Mouse (Mus musculus) neural tube, embryonic 13.5 days (tissue): ENCODE data around the gene Map4k1. TPM values are rescaled to one million over a fixed set of nuclear protein-coding genes. Genes with fewer than 3 reads are reported as not detected.
A peak's percentile ranks its signal among the peaks of the same experiment; 100 is the strongest.

Source experiments
- ATAC-seq: fragments of 200-750 bp; cut with Nextera tagmentation; 2 replicates; pipeline ENCODE4 v1.8.0; 2017; ENCODE audit warnings: low read depth, mild to moderate bottlenecking, moderate TSS enrichment, moderate library complexity
- H3K27ac ChIP-seq: fragments of 300-500 bp; sonication (generic); replicated peaks from 2 replicates; pipeline ENCODE4 v1.5.1; 2015; ENCODE audit warnings: moderate library complexity, mild to moderate bottlenecking, inconsistent platforms
- H3K27me3 ChIP-seq: fragments of 300-500 bp; sonication (generic); 2 replicates; pipeline ENCODE4 v1.6.1; 2015; ENCODE audit warnings: mild to moderate bottlenecking, inconsistent platforms
- H3K36me3 ChIP-seq: fragments of 300-500 bp; sonication (generic); 2 replicates; pipeline ENCODE4 v1.6.1; 2015; ENCODE audit warnings: mild to moderate bottlenecking, inconsistent platforms
- H3K4me1 ChIP-seq: fragments of 300-500 bp; sonication (generic); replicated peaks from 2 replicates; pipeline ENCODE4 v1.6.1; 2015; ENCODE audit warnings: inconsistent platforms
- H3K4me2 ChIP-seq: fragments of 300-500 bp; sonication (generic); 2 replicates; pipeline ENCODE4 v1.6.1; 2015; ENCODE audit warnings: inconsistent platforms, mild to moderate bottlenecking, moderate library complexity
- H3K4me3 ChIP-seq: fragments of 300-500 bp; sonication (generic); 2 replicates; pipeline ENCODE4 v1.5.1; 2015; ENCODE audit warnings: mild to moderate bottlenecking, inconsistent platforms
- H3K9ac ChIP-seq: fragments of 300-500 bp; sonication (generic); 2 replicates; pipeline ENCODE4 v1.6.1; 2015; ENCODE audit warnings: moderate library complexity, mild to moderate bottlenecking, inconsistent platforms
- H3K9me3 ChIP-seq: fragments of 300-500 bp; sonication (generic); 2 replicates; pipeline ENCODE4 v1.6.1; 2016; ENCODE audit warnings: inconsistent platforms
- WGBS: fragments of 180-500 bp; shearing (Covaris S2); methylation state at CpG from one replicate; pipeline ENCODE4 v1.1.7; 2015; 5-methylcytosine and 5-hydroxymethylcytosine counted together
- polyA plus RNA-seq: library from polyadenylated mRNA; unstranded; fragments of >200 nt; fragmentation: Nextera tagmentation; extraction: Ambion mirVana; gene quantifications from 2 replicates; pipeline ENCODE4 v1.2.1, GENCODE M21; 2015

Gene Map4k1
- polyA plus RNA-seq, 1 experiment from 2014 or later = 4.1 TPM

DNA sequence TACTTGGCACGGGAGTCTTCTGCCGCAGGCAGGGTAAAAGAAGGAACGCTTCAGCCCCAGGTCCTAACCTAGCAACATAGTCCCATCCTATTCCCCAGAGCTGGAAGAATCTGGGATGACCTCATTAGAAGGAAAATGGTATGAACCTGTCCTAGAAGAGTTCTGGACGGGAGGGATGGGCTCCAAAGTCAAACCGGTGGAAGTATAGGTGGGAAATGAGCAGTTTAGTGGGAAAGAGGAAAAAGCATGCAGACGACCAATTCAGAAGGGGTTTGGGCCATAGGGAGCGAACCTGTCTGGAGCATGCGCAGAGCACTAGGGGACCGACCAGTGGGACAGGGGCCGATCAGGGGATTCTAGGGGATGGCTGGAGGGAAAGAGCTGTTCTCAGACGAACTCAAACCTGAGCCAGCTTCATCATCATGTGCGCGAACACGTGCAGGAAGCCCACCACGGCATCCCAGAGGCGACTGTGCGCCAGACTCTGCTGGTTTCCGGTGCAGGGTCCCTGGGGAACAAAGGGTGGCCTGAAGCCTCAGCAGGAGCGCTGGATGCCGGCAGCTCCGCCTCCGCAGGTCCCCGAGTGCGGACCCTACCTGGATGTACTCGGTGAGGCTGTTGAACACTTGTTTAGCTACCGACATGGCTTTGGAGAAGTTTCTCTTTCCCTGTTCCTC lies 58.3 kb downstream of the Map4k1 start:
- H3K4me3 ChIP-seq = peak overlapping the region; percentile 38
- H3K9ac ChIP-seq = peak overlapping the region; percentile 69
- 2% methylated on average over 26 of the region's 26 CpGs for WGBS
- peak overlapping the region; percentile 73 for H3K4me2 ChIP-seq
- ATAC-seq = peak; percentile 24; the same call in 1 of the 2 replicates
- no peaks in the 10 kb centered on the region for H3K36me3 ChIP-seq
- H3K9me3 ChIP-seq = no peaks in the 10 kb centered on the region
- no peaks in the 10 kb centered on the region for H3K27me3 ChIP-seq
- peaks cover 22% of the 10 kb centered on the region for H3K4me1 ChIP-seq
- H3K27ac ChIP-seq = 0 out of 2 replicates have a peak overlapping the region, but pooled peaks have one; percentile 33

DNA sequence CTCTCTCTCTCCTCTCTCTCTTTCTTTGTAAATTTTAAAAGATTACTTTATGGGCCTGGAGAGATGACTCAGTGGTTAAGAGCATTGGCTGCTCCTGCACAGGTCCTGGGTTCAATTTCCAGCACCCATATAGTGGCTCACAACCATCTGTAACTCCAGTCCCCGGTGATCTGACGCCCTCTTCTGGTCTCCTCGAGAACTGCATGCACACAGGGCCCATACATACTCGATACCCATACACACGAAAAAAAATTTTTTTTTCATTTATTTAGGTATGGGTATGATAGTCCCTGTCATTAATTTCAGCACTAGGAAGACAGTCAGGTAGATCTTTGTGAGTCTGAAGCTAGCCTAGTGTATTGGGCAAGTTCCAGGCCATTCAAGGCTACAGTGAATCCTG lies 59.3 kb downstream of the Map4k1 start:
- H3K4me2 ChIP-seq = peak overlapping the region; percentile 73; the same call in 1 of the 2 replicates
- WGBS = 78% methylated on average over 5 of the region's 5 CpGs
- no peak for ATAC-seq

DNA sequence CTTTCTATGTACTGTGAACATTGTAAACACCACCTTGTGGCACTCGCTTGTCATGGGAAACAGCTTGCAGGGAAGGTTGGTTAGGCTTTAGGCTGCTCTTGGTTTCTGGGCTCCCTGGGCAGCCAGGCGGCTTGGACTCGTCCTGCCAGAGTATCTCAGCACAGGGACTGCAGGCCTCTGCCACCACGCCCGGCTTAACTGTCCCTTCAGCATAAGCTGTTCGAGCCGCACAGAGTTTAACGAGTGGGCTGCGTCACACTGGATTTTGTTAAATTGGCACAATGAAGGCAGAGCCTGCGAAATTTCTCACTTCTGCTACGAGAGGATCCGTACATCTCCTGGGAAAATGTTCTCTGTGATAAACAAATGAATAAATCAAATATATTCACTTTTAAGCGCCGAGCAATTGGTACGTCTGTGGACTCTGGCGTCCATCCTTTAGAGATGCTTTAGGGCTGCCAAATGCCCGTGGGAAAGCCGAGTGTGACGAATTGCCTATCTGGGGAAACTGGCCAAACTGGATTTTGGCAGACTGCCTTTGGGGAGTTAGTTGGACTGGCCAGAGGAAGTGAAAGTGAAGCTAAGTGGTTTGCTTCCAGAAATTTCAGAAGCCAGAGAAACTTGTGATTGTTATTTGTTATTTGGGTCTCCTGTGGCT lies 61.3 kb downstream of the Map4k1 start:
- WGBS = 51% methylated on average over 19 of the region's 19 CpGs
- Histone ChIP-seq H3K36me3 (no peaks in the 10 kb centered on the region), H3K27ac (peak overlapping the region; percentile 74), H3K9me3 (0 out of 2 replicates have a peak, but pooled peaks cover 1% of the 10 kb centered on the region), H3K4me3 (no peak overlapping the region), H3K9ac (peak overlapping the region; percentile 50; the same call in 1 of the 2 replicates), H3K27me3 (peaks cover 4% of the 10 kb centered on the region; the same call in 1 of the 2 replicates), H3K4me2 (peak overlapping the region; percentile 18; the same call in 1 of the 2 replicates), H3K4me1 (peaks cover 22% of the 10 kb centered on the region)
- peak; percentile 49 for ATAC-seq

More for the DNA sequence above, 59.3 kb downstream of the Map4k1 start:
- Histone ChIP-seq H3K36me3 (no peaks in the 10 kb centered on the region), H3K27ac (no peak overlapping the region), H3K4me1 (peaks cover 22% of the 10 kb centered on the region), H3K9ac (no peak overlapping the region), H3K27me3 (0 out of 2 replicates have a peak, but pooled peaks cover 4% of the 10 kb centered on the region), H3K4me3 (no peak overlapping the region), H3K9me3 (no peaks in the 10 kb centered on the region)

DNA sequence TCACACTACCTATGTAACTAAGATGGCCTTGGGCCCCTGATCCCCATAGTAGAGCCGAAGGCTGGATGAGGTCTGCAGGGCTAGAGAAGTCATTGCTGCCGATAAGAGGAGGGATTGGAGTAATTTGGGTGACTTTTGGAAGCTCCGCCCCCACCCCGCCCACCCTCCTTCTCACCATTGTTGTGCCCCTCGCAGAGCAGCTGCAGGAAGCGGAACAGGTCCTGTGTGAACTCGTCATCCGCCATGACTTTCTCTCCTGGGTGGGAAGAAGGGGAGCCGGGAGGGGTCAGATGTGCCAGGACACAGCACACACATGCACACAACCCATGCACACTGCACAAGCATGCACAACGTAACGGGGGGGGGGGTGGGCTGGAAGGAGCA lies 61.8 kb downstream of the Map4k1 start:
- Histone ChIP-seq H3K36me3 (no peaks in the 10 kb centered on the region), H3K4me2 (peak overlapping the region; percentile 18; the same call in 1 of the 2 replicates), H3K9me3 (0 out of 2 replicates have a peak, but pooled peaks cover 5% of the 10 kb centered on the region), H3K9ac (no peak overlapping the region), H3K4me3 (no peak overlapping the region), H3K27me3 (peaks cover 4% of the 10 kb centered on the region; the same call in 1 of the 2 replicates), H3K4me1 (peaks cover 22% of the 10 kb centered on the region), H3K27ac (peak overlapping the region; percentile 62)
- peak; percentile 33; the same call in 1 of the 2 replicates for ATAC-seq
- 28% methylated on average over 11 of the region's 11 CpGs for WGBS

DNA sequence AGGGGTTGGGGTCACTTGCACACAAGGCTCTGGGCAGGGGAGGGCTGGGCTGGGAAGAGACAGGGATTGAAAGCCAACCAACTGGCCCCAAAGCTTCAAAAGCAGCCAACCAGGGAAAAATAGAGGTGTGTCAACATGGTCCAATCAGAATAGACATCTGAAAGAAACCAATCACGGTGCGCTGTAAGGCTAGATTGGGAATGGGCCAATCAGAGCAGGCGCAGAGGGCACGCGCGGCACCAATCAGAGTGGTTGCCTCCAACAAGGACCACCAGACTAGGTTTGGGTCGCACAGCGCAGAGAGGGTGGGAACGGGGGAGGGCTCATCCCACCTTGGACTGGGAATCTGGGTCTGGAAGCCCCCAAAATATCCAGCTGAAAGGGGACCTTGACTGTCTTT lies 62.5 kb downstream of the Map4k1 start:
- no peak overlapping the region for H3K9ac ChIP-seq
- H3K4me2 ChIP-seq = 0 out of 2 replicates have a peak overlapping the region, but pooled peaks have one; percentile 18

DNA sequence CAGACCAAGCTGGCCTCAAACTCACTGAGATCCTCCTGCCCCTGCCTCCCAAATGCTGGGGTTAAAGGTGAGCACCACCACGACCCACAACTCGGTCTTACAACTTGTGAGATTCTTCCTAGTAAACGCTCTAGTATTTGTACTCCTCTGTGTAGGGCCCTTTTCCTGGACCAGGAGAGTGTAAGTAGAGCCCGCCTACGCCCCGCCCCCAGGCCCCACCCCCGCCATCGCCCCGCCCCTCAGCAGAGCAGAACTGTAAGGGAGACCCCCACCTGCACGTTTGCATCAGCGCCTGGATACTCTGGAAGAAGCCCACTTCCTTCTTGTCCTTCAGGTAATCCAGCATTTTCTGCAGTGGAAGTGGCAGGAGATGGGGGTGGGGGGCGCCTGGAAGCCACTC lies 64.7 kb downstream of the Map4k1 start:
- Histone ChIP-seq H3K4me2 (peak overlapping the region; percentile 13; the same call in 1 of the 2 replicates), H3K4me3 (no peak overlapping the region)
- no peak for ATAC-seq

More for the DNA sequence above, 62.5 kb downstream of the Map4k1 start:
- Histone ChIP-seq H3K4me3 (no peak overlapping the region), H3K27me3 (peaks cover 4% of the 10 kb centered on the region; the same call in 1 of the 2 replicates), H3K9me3 (0 out of 2 replicates have a peak, but pooled peaks cover 5% of the 10 kb centered on the region), H3K36me3 (no peaks in the 10 kb centered on the region), H3K4me1 (peaks cover 22% of the 10 kb centered on the region), H3K27ac (peak overlapping the region; percentile 62; the same call in 1 of the 2 replicates)
- no peak for ATAC-seq
- WGBS = 43% methylated on average over 9 of the region's 9 CpGs

DNA sequence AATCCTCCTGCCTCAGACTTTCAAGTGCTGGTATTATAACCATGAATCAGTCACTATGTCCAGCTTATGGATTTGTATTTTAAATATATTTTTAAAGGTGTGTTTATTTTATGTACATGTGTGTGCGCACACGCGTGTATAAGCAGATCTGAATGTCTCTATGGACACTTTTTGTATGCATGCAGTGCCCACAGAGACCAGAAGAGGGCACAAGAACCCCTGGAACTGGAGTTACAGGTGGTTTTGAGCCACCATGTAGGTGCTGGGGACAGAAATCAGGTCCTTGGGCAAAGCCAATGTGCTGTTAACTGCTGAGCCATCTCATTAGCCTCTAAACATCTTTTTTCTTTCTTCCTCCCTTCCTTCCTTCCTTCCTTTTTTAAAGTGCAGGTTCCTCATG lies 66.2 kb downstream of the Map4k1 start:
- ATAC-seq = no peak
- H3K27ac ChIP-seq = no peak overlapping the region
- 80% methylated on average over 3 of the region's 3 CpGs for WGBS
- no peak overlapping the region for H3K4me3 ChIP-seq
- no peak overlapping the region for H3K9ac ChIP-seq
- H3K27me3 ChIP-seq = peaks cover 23% of the 10 kb centered on the region
- H3K9me3 ChIP-seq = 0 out of 2 replicates have a peak, but pooled peaks cover 5% of the 10 kb centered on the region
- H3K4me2 ChIP-seq = no peak overlapping the region
- H3K36me3 ChIP-seq = no peaks in the 10 kb centered on the region
- peaks cover 15% of the 10 kb centered on the region; the same call in 1 of the 2 replicates for H3K4me1 ChIP-seq

More for the DNA sequence above, 64.7 kb downstream of the Map4k1 start:
- H3K9me3 ChIP-seq = 0 out of 2 replicates have a peak, but pooled peaks cover 5% of the 10 kb centered on the region
- H3K4me1 ChIP-seq = peaks cover 12% of the 10 kb centered on the region; the same call in 1 of the 2 replicates
- 8% methylated on average over 12 of the region's 12 CpGs for WGBS
- no peak overlapping the region for H3K9ac ChIP-seq
- H3K27me3 ChIP-seq = peaks cover 9% of the 10 kb centered on the region; the same call in 1 of the 2 replicates
- H3K27ac ChIP-seq = no peak overlapping the region
- no peaks in the 10 kb centered on the region for H3K36me3 ChIP-seq

DNA sequence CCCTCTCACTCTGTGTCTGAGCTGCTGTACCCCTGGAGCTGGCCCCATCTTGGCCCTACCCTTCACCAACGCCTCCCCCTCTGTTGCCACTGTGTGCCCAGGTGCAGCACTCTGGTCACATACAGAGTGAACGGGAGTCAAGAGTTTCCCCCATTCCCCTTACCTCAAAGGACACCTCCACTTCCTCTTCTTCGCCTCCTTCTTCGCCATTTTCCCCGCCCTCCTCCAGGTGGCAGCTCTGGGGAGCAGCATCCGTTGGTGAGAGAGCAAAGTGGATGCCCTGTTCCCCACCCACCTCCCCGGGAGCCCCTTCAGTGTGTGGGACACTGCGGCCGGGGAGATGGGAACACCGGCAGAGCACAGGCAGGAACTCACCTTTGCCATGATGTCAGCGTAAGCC lies 66.8 kb downstream of the Map4k1 start:
- no peak for ATAC-seq
- no peak overlapping the region for H3K27ac ChIP-seq
- H3K36me3 ChIP-seq = no peaks in the 10 kb centered on the region

DNA sequence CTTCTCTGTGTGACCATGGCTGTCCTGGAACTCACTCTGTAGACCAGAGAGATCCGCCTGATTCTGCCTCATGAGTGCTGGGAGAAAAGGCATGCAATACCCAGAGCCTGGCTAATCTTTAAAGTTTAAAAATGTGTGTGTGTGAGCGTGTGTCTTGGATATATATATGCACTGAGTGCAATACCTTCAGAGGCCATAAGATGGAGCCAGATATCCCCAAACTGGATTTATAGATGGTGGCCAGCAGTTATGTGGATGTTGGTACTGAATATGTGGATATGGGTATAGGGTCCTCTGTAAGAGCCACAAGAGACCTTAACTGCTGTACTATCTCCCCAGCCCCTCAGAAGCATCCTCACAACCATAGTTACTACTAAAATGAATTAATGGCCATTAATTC lies 68.9 kb downstream of the Map4k1 start:
- H3K27me3 ChIP-seq = peaks cover 47% of the 10 kb centered on the region
- H3K4me1 ChIP-seq = peaks cover 8% of the 10 kb centered on the region; the same call in 1 of the 2 replicates
- 39% methylated on average over 2 of the region's 2 CpGs for WGBS

More for the DNA sequence above, 66.8 kb downstream of the Map4k1 start:
- H3K4me1 ChIP-seq = peaks cover 10% of the 10 kb centered on the region; the same call in 1 of the 2 replicates
- H3K9me3 ChIP-seq = 0 out of 2 replicates have a peak, but pooled peaks cover 5% of the 10 kb centered on the region
- no peak overlapping the region for H3K4me2 ChIP-seq
- H3K4me3 ChIP-seq = no peak overlapping the region
- 74% methylated on average over 11 of the region's 11 CpGs for WGBS
- peaks cover 28% of the 10 kb centered on the region for H3K27me3 ChIP-seq
- H3K9ac ChIP-seq = no peak overlapping the region

DNA sequence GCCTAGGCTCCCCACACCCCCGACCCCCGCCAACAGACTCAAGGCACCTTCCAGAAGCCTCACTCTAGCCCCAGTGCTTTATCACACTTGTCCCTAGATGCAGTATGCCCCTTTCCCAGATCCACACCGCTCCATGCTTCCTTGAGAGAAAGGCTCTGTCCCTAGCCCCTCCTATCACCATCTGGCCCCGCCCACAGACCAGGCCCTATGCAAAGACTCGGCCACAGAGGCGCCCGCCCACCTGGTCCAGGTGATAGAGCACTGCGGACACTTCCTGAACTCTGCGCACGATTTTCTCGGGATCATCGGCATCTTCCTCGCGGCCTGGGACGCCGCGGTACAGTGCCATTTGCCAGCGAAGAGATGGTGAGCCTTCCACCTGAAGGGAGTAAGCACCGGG lies 71.0 kb downstream of the Map4k1 start:
- no peaks in the 10 kb centered on the region for H3K36me3 ChIP-seq
- no peak overlapping the region for H3K4me3 ChIP-seq
- peaks cover 64% of the 10 kb centered on the region for H3K27me3 ChIP-seq
- no peak overlapping the region for H3K27ac ChIP-seq
- ATAC-seq = no peak
- H3K9ac ChIP-seq = no peak overlapping the region
- H3K4me1 ChIP-seq = peaks cover 8% of the 10 kb centered on the region; the same call in 1 of the 2 replicates
- H3K9me3 ChIP-seq = 0 out of 2 replicates have a peak, but pooled peaks cover 5% of the 10 kb centered on the region
- no peak overlapping the region for H3K4me2 ChIP-seq
- WGBS = 4% methylated on average over 19 of the region's 19 CpGs

More for the DNA sequence above, 68.9 kb downstream of the Map4k1 start:
- Histone ChIP-seq H3K4me3 (no peak overlapping the region), H3K4me2 (no peak overlapping the region), H3K9ac (no peak overlapping the region), H3K36me3 (no peaks in the 10 kb centered on the region), H3K9me3 (0 out of 2 replicates have a peak, but pooled peaks cover 5% of the 10 kb centered on the region), H3K27ac (no peak overlapping the region)
- ATAC-seq = no peak
